Mouse (Mus musculus) embryo, embryonic 10.5 days (tissue): Measurements from ENCODE around the gene Rcor1.
A peak's percentile ranks its signal among the peaks of the same experiment; 100 is the strongest.

Experiments
- DNase-seq: peaks from one replicate; pipeline ENCODE4 v3.0.0-alpha.2; 2015; ENCODE audit warnings: low spot score

The Rcor1 gene

GRCm38 (mm10) chr12:111021577-111021976 is 17.6 kb upstream of the Rcor1 start:
- no peak for DNase-seq

- no peak for DNase-seq
These were observed 10.7 kb upstream of the Rcor1 start for GRCm38 (mm10) chr12:111028176-111029167.

- no peak for DNase-seq
These were observed 9.8 kb upstream of the Rcor1 start for GRCm38 (mm10) chr12:111029291-111029890.

- no peak for DNase-seq
These were observed 6.3 kb upstream of the Rcor1 start for GRCm38 (mm10) chr12:111032839-111033238.

- DNase-seq, result peak; percentile 34
These were observed 3.8 kb upstream of the Rcor1 start for GRCm38 (mm10) chr12:111035182-111035824.

- DNase-seq, result no peak
These were observed 2.9 kb upstream of the Rcor1 start for GRCm38 (mm10) chr12:111036198-111036775.

- DNase-seq, result peak; percentile 58
These were observed 1.6 kb upstream of the Rcor1 start for GRCm38 (mm10) chr12:111037241-111038180.

GRCm38 (mm10) chr12:111038231-111038975 is 748 bp upstream of the Rcor1 start:
- DNase-seq, result peak; percentile 87

GRCm38 (mm10) chr12:111039771-111040530 is 800 bp downstream of the Rcor1 start:
- peak; percentile 56 for DNase-seq

- DNase-seq, result peak; percentile 4
These were observed 1.3 kb downstream of the Rcor1 start for GRCm38 (mm10) chr12:111040531-111040860.

- peak; percentile 71 for DNase-seq
These were observed 2.0 kb downstream of the Rcor1 start for GRCm38 (mm10) chr12:111041196-111041595.

GRCm38 (mm10) chr12:111042365-111042764 is 3.2 kb downstream of the Rcor1 start:
- no peak for DNase-seq

GRCm38 (mm10) chr12:111044880-111045279 is 5.7 kb downstream of the Rcor1 start:
- no peak for DNase-seq

- no peak for DNase-seq
These were observed 7.7 kb downstream of the Rcor1 start for GRCm38 (mm10) chr12:111046866-111047265.

GRCm38 (mm10) chr12:111048201-111048600 is 9.1 kb downstream of the Rcor1 start:
- no peak for DNase-seq

- no peak for DNase-seq
These were observed 11.1 kb downstream of the Rcor1 start for GRCm38 (mm10) chr12:111050256-111050655.

GRCm38 (mm10) chr12:111063361-111063760 is 24.2 kb downstream of the Rcor1 start:
- DNase-seq, result no peak

GRCm38 (mm10) chr12:111064220-111064619 is 25.1 kb downstream of the Rcor1 start:
- no peak for DNase-seq

GRCm38 (mm10) chr12:111065330-111065729 is 26.2 kb downstream of the Rcor1 start:
- DNase-seq, result no peak

GRCm38 (mm10) chr12:111067816-111068215 is 28.7 kb downstream of the Rcor1 start:
- DNase-seq, result no peak
